In genomic region chr8:10943314-10944060, GRCm38 (mm10) we compare ENCODE assay signal across 16 mouse cellular contexts.
DNase-seq lines count a peak whose midpoint lies in the region; ATAC-seq lines count a peak whose summit lies in the region.
"Had no signal": no experiment of that assay in that cellular context is flagged by ENCODE, and none has a peak within 500 bp of the region (broad histone marks: within the 10 kb centered on the region; RNA-seq: fewer than 3 reads in every experiment).

No protein-coding gene starts in this region.

- no peak overlapping the region for H3K4me2 ChIP-seq in limb, embryonic 13.5 days (replicated peaks)
- H3K4me2 ChIP-seq: embryonic facial prominence, embryonic 12.5 days had no signal

- H3K4me1 ChIP-seq in heart, embryonic 10.5 days: peaks cover 41% of the 10 kb centered on the region
- peaks cover 56% of the 10 kb centered on the region for H3K4me1 ChIP-seq in limb, embryonic 13.5 days

- no peak overlapping the region for H3K9ac ChIP-seq in limb, embryonic 13.5 days
- H3K9ac ChIP-seq: embryonic facial prominence, embryonic 12.5 days; liver, embryonic 14.5 days had no signal

- no peak overlapping the region for H3K4me3 ChIP-seq in heart, embryonic 10.5 days
- H3K4me3 ChIP-seq in limb, embryonic 13.5 days: no peak overlapping the region
- H3K4me3 ChIP-seq: embryonic facial prominence, embryonic 12.5 days; midbrain, embryonic 10.5 days had no signal

- no peaks in the 10 kb centered on the region for H3K36me3 ChIP-seq in heart, embryonic 10.5 days
- no peaks in the 10 kb centered on the region for H3K36me3 ChIP-seq in limb, embryonic 13.5 days
- H3K36me3 ChIP-seq: embryonic facial prominence, embryonic 12.5 days; midbrain, embryonic 10.5 days had no signal

- ATAC-seq in limb, embryonic 13.5 days (ENCODE audit: low FRiP score, low read depth): no peak

- 0 out of 2 replicates have a peak, but pooled peaks cover 1% of the 10 kb centered on the region for H3K27me3 ChIP-seq in heart, embryonic 10.5 days (ENCODE audit: insufficient read depth, poor library complexity, severe bottlenecking)
- 0 out of 2 replicates have a peak, but pooled peaks cover 3% of the 10 kb centered on the region for H3K27me3 ChIP-seq in limb, embryonic 13.5 days

- H3K9me3 ChIP-seq in heart, embryonic 10.5 days: no peaks in the 10 kb centered on the region
- H3K9me3 ChIP-seq in limb, embryonic 13.5 days: no peaks in the 10 kb centered on the region
- H3K9me3 ChIP-seq: embryonic facial prominence, embryonic 12.5 days; midbrain, embryonic 10.5 days had no signal

- no peak for DNase-seq in heart, embryonic 10.5 days (ENCODE audit: low spot score)
- no peak for DNase-seq in heart, adult 8-10 months (ENCODE audit: low spot score)
- DNase-seq in testis, postnatal 10 days (ENCODE audit: low spot score): peak; percentile 74
- DNase-seq in testis, postnatal 14 days (ENCODE audit: low spot score): no peak
- no peak for DNase-seq in layer of hippocampus, adult 18-20 months (ENCODE audit: low spot score in 2 of 2)
- DNase-seq in right cerebral cortex, adult 18-20 months: no peak
- DNase-seq: adrenal gland, adult 2 months; cerebellum, adult 11 months; cerebellum, postnatal 25 days; kidney, postnatal 10 days; lung, postnatal 14 days; thymus, postnatal 25 days had no signal

- H3K27ac ChIP-seq in heart, embryonic 10.5 days: peak overlapping the region; percentile 52
- peak overlapping the region; percentile 63; the same call in 1 of the 2 replicates for H3K27ac ChIP-seq in limb, embryonic 13.5 days
- H3K27ac ChIP-seq: embryonic facial prominence, embryonic 12.5 days; liver, embryonic 14.5 days; midbrain, embryonic 10.5 days had no signal

- 65% methylated on average over 9 of the region's 9 CpGs for WGBS in heart, embryonic 10.5 days
- 63% methylated on average over 9 of the region's 9 CpGs for WGBS in limb, embryonic 13.5 days
